Mouse (Mus musculus): ENCODE measurements around the gene Doxl2. TPM values are rescaled to one million over a fixed set of nuclear protein-coding genes. Genes with fewer than 3 reads are reported as not detected.
"Not testable (repeated sequence)": the region's sequence is repeated elsewhere in the genome, so short reads cannot be mapped to it uniquely, and the experiment has no call there.

Doxl2 gene
- total RNA-seq (2021) = not detected

DNA sequence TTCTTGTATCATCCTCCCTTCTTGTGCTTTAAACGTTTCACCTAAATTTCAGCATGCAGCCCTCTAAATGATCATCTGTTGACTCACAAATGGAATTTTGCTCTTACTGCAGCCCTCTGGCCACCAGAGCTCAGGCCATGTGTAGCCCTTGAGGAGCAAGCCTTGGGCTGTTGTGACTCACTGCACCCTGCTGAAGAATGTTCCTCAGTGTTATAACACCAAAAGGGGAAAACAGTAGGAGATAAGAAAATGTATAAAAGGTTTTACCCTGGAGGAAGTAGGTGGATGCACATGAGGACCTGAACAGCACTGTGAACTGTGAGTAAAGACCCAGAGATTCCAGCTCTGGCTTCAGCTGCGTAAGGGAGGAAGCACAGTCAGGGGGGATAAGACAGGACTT lies at the start of gene Doxl2:
Gene Doxl2 (plus strand): TSS at position 301 of the 400 bp plus-strand sequence.
- intact Hi-C loops (cut with DNase I) = no loop called here
- no peak for DNase-seq (ENCODE audit: extremely low spot score in 1 of 2, low spot score in 2 of 2)

DNA sequence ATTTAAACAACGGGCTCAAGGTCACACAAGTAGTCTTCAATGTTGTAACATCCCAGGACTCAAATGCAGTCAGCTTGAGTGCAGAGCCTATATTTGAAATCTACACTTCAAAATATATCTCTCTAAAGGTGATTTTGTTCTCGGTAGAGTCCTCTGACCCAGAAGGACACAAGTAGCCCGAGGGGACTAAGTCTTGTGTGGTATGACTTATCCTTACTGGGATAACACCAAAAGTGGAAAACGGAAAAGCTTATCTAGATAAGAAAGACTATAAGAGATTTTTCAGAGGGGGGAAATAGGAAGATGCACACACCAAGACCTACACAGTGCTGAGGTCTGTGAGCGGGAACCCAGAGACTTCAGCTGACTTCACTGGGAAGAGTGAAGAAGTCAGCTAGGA lies 45.2 kb upstream of the Doxl2 start, which contains the start of gene 1600015I10Rik:
Gene 1600015I10Rik (plus strand): TSS at position 301 of the 400 bp plus-strand sequence.
- intact Hi-C loops (cut with DNase I) = no loop called here
- no peak for DNase-seq (ENCODE audit: extremely low spot score in 1 of 2, low spot score in 2 of 2)

- intact Hi-C loops (cut with DNase I) = no loop called here
- DNase-seq (ENCODE audit: extremely low spot score in 1 of 2, low spot score in 2 of 2) = no peak
These were observed 25.2 kb upstream of the Doxl2 start for GRCm38 (mm10) chr6:48949596-48949995.

DNA sequence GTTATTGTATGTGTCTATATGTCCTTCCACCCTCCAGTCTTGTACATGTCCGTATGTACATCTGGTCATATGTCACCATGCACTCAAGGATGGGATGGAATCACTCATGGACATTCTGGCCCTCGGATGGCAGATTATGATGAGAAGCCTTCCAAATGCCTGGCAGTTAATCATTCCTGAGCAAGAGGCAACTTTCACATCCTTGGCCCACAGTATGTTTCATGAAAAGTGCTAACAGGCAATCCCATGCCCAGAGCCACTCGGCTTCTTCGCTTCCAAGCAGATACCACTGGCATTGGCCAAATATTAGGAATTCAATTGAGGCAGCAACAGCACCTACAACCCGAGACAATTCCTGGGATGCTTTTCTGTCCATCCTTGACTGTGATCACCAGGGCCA lies 24.1 kb upstream of the Doxl2 start:
- intact Hi-C loops (cut with DNase I) = loop anchor here (10.0 kb wide), 1 partner anchor 206 kb away; the partner anchor contains the start of gene Gimap5
- DNase-seq (ENCODE audit: extremely low spot score in 1 of 2, low spot score in 2 of 2) = no peak

GRCm38 (mm10) chr6:48951630-48952029 lies 23.1 kb upstream of the Doxl2 start:
- intact Hi-C loops (cut with DNase I) = loop anchor here (10.0 kb wide), 1 partner anchor 207 kb away; the partner anchor contains the start of gene Gimap5
- DNase-seq (ENCODE audit: extremely low spot score in 1 of 2, low spot score in 2 of 2) = no peak

- DNase-seq (ENCODE audit: extremely low spot score in 1 of 2, low spot score in 2 of 2) = no peak
- intact Hi-C loops (cut with DNase I) = loop anchor here (10.0 kb wide), 1 partner anchor 208 kb away; the partner anchor contains the start of gene Gimap5
These were observed 21.5 kb upstream of the Doxl2 start for GRCm38 (mm10) chr6:48953220-48953619.

DNA sequence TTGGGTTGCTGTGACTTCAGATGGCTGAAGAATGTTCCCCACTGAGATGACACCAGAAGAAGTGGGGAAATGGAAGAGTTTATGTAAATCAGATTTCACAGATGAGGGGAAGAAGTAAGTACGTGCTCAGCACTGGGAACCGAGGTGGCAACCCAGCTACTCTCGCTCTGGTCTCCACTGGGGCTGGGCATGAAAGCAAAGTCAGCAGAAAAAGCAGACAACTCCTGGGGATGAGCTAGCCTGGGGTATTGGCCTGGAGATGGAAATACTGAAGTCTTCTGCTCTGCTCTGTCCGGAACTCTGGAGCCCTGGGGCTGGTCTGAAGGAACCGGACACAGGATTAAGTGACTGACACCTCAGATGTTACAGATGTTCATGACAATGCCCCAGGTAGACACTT lies 20.6 kb upstream of the Doxl2 start:
- intact Hi-C loops (cut with DNase I) = loop anchor here (10.0 kb wide), 1 partner anchor 209 kb away; the partner anchor contains the start of gene Gimap5

GRCm38 (mm10) chr6:48954946-48955345 lies 19.8 kb upstream of the Doxl2 start:
- DNase-seq (ENCODE audit: extremely low spot score in 1 of 2, low spot score in 2 of 2) = peak; percentile 15 to 57
- intact Hi-C loops (cut with DNase I) = loop anchor here (5.0 to 10.0 kb wide), 3 partner anchors 210 to 778 kb away; partner anchors contain the start of genes Gimap5 and Gimap8

More for the DNA sequence above, 20.6 kb upstream of the Doxl2 start:
- DNase-seq (ENCODE audit: extremely low spot score in 1 of 2, low spot score in 2 of 2) = no peak

DNA sequence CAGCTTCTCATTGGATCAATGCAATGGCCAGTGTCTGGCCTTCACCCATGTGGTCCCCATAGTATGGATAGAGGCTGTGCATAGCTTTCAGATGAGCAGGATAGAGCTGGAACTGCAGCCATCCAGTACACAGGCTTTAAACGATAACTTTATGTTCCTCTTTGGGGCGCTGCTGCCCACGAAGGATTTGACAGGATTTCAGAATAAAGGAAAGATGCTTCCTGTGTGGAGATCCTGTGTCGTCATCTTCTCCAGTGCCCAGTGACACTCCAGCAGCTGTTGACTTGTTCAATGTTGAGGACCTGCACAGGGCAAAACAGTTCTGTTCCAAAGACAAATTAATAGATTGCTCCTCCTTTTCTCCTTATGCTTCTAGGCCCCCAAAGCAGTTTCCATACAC lies 18.0 kb upstream of the Doxl2 start:
- intact Hi-C loops (cut with DNase I) = loop anchor here (2.0 to 10.0 kb wide), 4 partner anchors 96 to 779 kb away; partner anchors contain the start of genes Gimap5 and Gimap8
- DNase-seq (ENCODE audit: extremely low spot score in 1 of 2, low spot score in 2 of 2) = no peak

GRCm38 (mm10) chr6:48958053-48958452 lies 16.7 kb upstream of the Doxl2 start:
- intact Hi-C loops (cut with DNase I) = loop anchor here (2.0 to 10.0 kb wide), 4 partner anchors 141 to 781 kb away; partner anchors contain the start of genes Gimap5 and Gimap8
- DNase-seq (ENCODE audit: extremely low spot score in 1 of 2, low spot score in 2 of 2) = peak; percentile 30 to 34

DNA sequence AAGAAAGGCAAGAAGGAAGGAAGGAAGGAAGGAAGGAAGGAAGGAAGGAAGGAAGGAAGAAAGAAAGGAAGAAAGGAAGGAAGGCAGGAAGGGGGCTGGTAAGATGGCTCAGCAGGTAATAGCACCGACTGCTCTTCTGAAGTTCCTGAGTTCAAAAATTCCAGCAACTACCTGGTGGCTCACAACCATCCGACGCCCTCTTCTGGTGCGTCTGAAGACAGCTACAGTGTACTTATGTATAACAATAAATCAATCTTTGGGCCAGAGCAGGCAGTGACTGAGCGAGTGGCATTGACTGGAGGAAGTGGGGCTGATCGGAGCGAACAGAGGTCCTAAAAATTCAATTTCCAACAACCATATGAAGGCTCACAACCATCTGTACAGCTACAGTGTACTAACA lies 15.6 kb upstream of the Doxl2 start:
- not testable (repeated sequence) for DNase-seq (ENCODE audit: extremely low spot score in 1 of 2, low spot score in 2 of 2)
- intact Hi-C loops (cut with DNase I) = loop anchor here (2.0 to 10.0 kb wide), 4 partner anchors 142 to 782 kb away; partner anchors contain the start of genes Gimap5 and Gimap8

DNA sequence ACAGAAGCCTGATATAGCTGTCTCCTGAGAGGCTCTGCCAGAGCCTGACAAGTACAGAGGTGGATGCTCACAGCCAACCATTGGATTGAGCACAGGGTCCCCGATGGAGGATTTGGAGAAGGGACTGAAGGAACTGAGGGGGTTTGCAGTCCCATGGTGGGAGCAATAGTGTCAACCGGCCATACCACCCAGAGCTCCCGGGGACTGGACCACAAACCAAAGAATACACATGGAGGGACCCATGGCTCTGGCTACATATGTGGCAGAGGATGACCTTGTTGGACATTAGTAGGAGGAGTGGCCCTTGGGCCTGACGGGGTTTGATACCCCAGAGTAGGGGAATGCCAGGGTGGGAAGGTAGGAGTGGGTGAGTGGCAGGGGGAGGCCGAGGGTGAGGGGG lies 8.1 kb upstream of the Doxl2 start:
- DNase-seq (ENCODE audit: extremely low spot score in 1 of 2, low spot score in 2 of 2); intact Hi-C loops (cut with DNase I): not testable (repeated sequence)

DNA sequence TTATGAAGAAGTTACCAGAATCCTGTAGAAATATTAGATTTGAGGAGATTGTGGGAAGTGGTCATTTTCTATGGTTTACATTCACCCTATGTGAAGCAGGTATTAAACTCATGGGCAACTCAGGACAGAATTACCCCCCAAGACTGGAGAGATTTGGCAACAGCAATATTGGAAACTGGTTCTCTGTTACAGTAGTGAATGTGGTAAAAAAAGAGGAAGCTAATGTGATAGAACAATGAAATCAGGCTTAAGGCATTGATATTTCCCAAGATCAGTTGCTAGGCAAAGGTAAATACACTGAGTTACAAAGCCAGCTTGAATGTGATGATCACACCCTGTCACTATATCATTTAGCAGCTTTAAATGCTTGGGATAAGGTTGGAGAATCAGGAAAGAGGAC lies 6.9 kb upstream of the Doxl2 start:
- DNase-seq (ENCODE audit: extremely low spot score in 1 of 2, low spot score in 2 of 2) = no peak
- intact Hi-C loops (cut with DNase I) = no loop called here

DNA sequence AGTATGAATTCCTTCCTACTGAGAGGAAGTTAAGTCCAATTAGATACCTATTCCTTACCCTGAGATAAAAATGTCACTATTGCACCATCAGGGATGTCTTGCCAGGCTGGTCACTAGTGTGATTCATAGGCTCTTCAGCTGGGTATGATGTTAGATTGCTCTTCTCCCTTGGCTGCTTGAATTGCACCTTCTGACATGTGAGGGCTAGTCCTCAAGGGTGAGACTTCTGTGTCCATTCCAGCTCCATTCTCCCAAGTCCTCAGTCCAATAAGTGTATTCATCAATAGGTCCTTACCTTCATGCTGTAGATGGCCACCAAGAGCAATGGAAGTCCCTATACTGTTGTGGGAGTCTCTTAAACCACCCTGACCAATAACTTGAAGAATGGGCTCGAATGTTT lies 4.9 kb downstream of the Doxl2 start:
- DNase-seq (ENCODE audit: extremely low spot score in 1 of 2, low spot score in 2 of 2) = no peak
- intact Hi-C loops (cut with DNase I) = no loop called here

DNA sequence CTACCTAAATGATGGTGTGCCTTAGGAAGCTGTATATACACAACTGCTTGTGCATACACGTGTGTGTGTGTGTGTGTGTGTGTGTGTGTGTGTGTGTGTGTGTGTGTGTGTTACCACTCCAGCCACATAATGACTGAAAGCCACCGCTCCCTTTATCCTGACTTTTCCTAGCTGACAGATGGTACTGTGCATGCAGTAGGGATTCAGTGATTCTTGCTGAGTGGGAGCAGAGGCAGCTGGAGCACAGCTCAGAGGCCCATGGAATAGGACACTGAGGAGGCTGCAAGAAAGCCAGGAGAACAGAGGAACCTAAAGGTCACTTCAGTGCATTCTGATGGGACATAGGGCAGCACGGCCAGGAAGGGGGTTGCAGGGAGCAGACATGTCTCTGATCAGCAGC lies 7.5 kb downstream of the Doxl2 start:
- intact Hi-C loops (cut with DNase I) = no loop called here
- DNase-seq (ENCODE audit: extremely low spot score in 1 of 2, low spot score in 2 of 2) = peak in 1 of 2 experiments; percentile 6

DNA sequence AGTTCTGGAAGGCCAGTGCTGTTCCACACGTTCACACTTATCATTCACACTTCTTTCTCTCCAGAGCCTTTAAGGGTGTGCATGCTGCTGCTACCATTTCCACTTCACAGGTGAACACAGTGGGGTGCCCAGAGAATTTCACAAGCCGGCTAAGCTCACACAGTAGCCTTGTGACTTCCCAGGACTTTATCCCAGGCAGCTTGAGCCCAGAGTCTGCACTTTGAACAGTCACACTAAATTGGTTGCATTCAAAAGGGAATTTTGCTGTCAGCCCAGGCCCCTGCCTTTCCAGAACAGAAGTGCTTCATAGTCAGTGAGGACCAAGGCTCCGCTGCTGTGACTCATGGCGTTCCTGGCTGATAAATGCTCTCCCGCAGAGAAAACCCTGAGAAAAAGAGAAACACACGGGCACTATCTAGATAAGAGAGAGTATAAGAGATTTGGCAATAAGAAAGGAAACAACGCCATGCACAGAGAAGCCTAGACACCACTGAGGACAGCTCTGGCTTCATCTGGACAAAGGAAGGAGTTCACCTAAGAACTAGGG lies 11.8 kb downstream of the Doxl2 start, which contains the start of gene Svs1:
Gene Svs1 (plus strand): TSS at position 418 of the 547 bp plus-strand sequence.
- DNase-seq (ENCODE audit: extremely low spot score in 1 of 2, low spot score in 2 of 2) = no peak
- intact Hi-C loops (cut with DNase I) = no loop called here

DNA sequence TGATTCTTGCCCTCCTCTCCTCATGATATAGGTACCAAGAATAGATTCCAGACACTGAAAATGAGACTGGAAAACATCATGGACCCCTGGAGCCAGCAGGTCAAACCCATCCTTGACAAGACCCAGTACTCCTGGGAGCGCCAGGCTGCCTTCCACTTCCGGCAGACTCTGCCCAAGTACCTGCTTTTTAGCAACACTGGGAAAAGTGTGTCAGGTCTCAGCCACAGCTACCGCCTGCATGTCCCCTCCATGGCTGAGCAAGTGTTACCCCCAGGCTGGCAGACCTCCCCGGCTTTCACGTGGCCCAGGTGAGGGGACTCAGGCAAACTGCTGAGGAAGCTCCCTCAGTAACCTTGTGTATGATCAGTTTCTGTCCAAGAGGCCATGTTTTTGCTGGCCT lies 15.2 kb downstream of the Doxl2 start:
- DNase-seq (ENCODE audit: extremely low spot score in 1 of 2, low spot score in 2 of 2) = no peak
- intact Hi-C loops (cut with DNase I) = no loop called here

- no peak for DNase-seq (ENCODE audit: extremely low spot score in 1 of 2, low spot score in 2 of 2)
- intact Hi-C loops (cut with DNase I) = no loop called here
These were observed 17.2 kb downstream of the Doxl2 start for GRCm38 (mm10) chr6:48991991-48992390.

DNA sequence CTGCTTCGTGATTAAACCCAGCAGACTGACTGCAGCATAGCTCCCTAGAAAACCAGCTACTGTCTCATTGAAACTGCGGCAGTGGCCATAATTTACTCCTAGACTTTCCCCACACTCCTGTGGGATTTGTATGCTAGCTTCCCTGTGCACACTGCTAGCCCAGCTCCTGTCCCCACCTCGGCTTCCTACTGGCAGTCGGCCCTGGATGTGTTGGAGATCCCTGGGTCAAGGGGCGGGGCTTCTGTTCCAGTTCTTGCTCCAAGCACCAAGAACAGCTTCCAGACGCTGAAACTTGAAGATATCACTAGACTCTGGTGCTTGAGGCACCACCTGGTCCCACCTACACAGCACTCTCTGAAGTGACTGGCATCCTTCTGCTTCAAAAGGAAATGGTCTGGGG lies 23.4 kb downstream of the Doxl2 start:
- peak in 1 of 2 experiments; percentile 27 for DNase-seq (ENCODE audit: extremely low spot score in 1 of 2, low spot score in 2 of 2)
- intact Hi-C loops (cut with DNase I) = no loop called here

GRCm38 (mm10) chr6:48998796-48999195 lies 24.0 kb downstream of the Doxl2 start:
- DNase-seq (ENCODE audit: extremely low spot score in 1 of 2, low spot score in 2 of 2) = no peak
- intact Hi-C loops (cut with DNase I) = no loop called here

Data from left cerebral cortex, postnatal 10 days (tissue).